Mouse (Mus musculus) heart, adult 8-10 months (tissue): ENCODE results near the gene Tnni3k. TPM values are rescaled to one million over a fixed set of nuclear protein-coding genes. Genes with fewer than 3 reads are reported as not detected.
"Not testable (repeated sequence)": the region's sequence is repeated elsewhere in the genome, so short reads cannot be mapped to it uniquely, and the experiment has no call there.

Source experiments
- DNase-seq: peaks from one replicate; pipeline ENCODE4 v3.0.0; 2022; ENCODE audit warnings: low spot score
- total RNA-seq, 4 experiments: library from RNA; stranded (reverse); gene quantifications; 2 replicates each; pipeline ENCODE4 v1.2.4; 2022

The Tnni3k gene
- total RNA-seq, 4 experiments from 2014 or later: 76.5 to 95.0 (median 90.9) TPM

DNA sequence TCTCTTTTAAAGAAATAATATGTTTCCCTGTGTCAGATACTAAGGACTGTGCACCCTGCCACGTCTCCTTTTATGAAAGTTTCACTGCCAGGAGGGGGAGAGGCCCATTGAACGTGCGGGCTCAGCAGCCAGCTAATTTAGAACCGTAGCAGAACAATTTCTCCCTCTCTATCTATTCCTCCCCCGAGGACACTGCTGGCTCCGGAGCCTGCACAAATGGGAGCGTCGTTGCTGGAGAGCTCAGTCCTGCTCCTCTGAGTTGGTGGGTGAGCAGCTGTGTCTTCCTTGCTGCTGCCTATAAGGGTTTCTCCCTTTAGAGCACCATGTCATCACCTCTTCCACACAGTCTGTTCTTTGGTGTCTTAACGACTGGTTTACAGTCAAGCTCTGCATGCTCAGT is 220.8 kb downstream of the Tnni3k start:
- no peak for DNase-seq

- no peak for DNase-seq
Measured at GRCm38 (mm10) chr3:154825739-154826138, 229.5 kb downstream of the Tnni3k start.

GRCm38 (mm10) chr3:154824713-154825112 is 230.5 kb downstream of the Tnni3k start:
- DNase-seq: no peak

- not testable (repeated sequence) for DNase-seq
Measured at GRCm38 (mm10) chr3:154819684-154820083, 235.5 kb downstream of the Tnni3k start.

DNA sequence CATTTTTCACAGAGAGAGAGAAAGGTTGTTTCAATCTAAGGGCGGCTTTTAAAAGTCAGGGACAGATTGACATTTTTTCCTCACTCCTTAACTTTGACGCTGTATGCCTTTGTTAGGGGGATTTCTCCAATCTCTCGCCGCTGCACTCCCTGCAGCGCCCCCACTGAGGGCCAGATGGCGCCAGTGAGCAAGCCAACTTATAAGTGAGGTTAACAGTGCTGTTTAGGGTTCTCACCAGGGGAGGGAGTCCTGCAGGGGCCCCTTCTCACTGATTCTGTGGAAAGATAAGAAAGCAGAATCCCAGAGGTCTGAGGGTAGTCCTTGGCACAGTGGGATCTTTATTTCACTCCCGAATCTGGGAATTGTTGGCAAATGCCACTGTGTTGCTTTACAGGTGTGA is 237.5 kb downstream of the Tnni3k start:
- peak; percentile 33 for DNase-seq

DNA sequence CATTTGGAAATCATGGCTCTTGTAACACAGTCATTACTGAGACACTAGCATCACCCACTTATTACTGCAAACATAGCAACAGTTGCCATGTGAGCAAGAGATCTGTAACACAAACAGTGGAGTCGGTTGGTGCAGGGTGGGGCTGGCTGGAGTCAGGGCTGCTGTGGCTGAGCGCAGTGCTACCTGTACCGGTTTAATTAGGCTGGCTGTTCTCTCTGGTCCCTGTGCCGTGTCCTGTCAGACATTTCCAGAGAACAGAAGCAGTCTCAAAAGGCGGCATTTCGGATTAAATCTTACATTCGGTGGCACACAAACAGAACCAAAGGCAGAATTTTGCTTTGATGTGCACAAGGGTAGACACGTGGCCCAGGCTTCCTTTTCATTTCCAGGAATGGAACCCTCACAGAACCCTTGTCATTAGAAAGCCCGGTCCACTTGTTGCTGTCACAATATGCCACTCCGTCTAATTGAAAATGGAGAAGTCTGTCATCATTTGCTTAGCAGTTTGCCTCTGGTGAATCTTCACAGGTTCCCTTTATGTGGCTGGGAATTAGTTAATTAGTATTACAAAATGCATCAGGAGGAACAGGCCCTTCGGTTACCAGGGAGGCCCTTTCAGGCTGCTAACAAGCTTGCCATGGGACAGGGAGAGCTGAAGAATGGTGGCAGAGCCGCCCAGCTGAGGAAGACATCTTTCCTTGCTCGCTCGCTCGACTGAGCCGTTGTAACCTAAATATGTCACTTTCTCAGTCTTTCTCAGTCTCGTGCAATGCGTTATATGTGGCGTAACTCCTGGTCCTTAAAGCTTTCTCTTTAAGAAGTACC is 238.2 kb downstream of the Tnni3k start:
- DNase-seq: peak; percentile 35

GRCm38 (mm10) chr3:154816231-154816630 is 239.0 kb downstream of the Tnni3k start:
- no peak for DNase-seq

DNA sequence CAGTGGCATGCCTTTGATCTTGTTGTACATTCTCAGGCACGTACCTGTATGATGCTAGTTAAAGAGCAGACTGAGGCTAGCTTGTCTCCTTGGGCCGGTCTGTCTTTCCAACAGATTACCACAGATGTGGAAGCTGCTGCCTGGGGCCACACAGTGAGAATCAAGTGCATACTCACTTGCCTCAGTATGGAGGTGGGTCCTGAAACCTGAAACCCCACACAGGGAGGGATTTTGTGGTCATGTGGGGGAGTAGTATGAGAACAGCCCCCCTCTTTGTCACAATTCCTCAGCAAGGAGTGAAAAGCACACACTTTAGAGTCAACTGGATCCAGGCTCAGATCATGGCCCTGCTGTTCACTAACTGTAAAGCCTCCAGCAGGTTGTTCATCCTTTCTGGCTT is 239.6 kb downstream of the Tnni3k start:
- no peak for DNase-seq

- no peak for DNase-seq
Measured at GRCm38 (mm10) chr3:154812893-154813292, 242.3 kb downstream of the Tnni3k start.

DNA sequence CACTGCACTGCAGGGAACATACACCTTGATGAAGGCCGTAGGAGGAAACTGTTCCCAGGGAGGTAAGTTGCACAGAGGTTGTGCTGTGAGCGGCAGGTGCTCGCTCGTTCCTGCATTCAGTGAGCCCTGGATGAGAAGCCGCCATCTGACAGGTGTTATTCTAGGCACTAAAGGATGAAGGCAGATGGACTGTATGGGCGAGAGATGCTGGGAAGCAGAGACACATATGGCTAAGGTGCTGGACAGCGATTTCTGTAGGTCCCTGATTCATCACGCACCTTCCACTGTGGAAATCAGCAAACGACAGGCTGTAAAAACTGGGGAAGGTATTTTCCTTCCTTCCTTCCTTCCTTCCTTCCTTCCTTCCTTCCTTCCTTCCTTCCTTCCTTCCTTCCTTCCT is 243.4 kb downstream of the Tnni3k start:
- no peak for DNase-seq

DNA sequence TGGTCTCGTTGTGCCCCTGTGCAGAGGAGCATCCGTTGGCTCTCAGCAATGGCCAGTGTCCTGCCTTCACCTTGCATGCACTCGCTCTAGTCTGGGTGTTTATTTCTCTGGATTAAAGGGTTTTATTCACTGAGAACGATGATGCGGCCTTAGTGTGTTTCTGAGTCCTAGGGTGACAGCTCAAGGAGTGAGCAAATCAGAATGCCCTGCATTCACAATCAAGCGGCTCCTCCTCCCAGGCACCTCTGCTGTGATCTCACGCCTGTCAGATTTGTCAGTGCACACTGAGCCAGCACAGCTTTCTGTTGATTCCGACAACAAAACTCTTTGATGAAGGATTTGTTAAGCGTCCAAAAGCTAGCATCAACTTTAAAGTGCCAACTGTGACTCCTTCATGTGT is 243.9 kb downstream of the Tnni3k start:
- no peak for DNase-seq

- no peak for DNase-seq
Measured at GRCm38 (mm10) chr3:154810273-154810870, 244.8 kb downstream of the Tnni3k start.

GRCm38 (mm10) chr3:154806626-154807025 is 248.6 kb downstream of the Tnni3k start:
- DNase-seq: no peak

- DNase-seq: no peak
Measured at GRCm38 (mm10) chr3:154800888-154801429, 254.2 kb downstream of the Tnni3k start.

DNA sequence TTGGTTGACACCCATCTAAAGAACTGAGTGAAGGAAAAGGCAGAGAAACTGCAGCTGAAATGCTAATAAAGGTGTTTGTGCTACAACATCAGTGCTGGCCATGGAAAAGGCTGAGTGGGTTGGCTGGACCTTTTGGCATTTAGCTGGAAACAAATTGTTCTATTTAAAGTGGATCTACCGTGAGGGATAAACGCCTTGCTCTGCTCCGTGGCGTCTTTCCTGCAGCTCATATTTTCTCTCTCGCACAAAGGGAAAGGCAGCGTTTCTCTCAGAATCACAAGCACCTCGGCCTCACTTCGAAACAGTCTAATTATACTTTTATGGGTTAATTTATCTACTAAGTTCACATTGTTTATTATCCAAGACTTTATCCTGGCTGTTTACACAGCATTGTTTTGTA is 254.8 kb downstream of the Tnni3k start:
- DNase-seq: no peak

DNA sequence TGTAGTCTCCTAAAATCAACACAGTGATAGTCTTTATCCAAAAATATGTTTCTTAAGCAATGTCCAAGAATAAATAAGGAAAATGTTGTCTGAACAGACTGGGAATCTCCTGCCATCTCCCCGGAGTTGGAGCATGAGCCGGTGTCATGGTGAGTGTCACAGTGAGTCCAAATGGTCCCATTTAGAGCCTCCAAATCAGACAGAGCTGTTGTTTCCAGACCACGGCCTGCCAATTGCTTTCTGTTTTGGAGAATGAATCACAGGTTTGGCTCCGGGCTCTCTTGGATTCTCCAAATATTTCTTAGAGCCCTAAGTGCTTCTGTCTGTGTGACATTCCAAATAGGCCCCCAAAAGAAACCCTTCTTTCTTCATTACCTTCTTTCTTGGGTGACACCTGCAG is 256.4 kb downstream of the Tnni3k start:
- no peak for DNase-seq

DNA sequence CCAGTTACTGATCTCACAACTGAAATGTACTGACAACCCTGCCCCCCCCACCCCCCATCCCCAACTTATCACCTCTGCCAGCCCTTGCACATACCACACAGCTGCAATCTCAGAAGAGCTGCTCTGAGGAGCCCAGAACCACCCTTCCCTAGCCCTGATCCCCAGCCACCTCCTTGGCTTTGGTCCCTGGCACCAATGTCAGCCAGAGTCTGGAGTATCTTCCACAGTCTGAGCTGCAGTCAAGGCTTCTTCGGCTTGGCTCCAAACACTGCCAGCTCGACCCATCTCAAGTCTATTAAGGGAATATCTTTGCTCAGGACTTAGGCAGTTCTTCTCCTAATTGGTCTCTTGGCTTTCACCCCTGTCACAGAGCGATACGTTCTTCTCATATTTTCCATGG is 261.6 kb downstream of the Tnni3k start:
- DNase-seq: no peak

DNA sequence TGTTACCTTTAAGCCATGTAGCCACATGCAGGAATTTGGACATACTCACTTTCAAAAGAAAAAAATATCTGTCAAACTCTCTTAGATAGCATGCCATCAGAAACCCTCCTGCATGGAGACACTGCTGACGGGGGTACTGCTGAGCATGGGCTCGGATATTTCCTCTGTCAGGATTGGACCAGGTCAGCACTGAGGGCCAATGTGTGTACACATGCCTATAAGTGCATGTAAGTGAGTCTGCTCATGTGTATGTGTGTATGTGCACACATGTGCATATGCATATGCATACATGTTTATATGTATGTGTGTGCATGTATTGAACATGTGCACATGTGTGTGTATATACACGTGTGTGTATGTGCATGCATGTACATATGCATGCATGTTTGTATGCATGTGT is 267.6 kb downstream of the Tnni3k start:
- DNase-seq: no peak

GRCm38 (mm10) chr3:154786354-154786753 is 268.9 kb downstream of the Tnni3k start:
- DNase-seq: no peak

DNA sequence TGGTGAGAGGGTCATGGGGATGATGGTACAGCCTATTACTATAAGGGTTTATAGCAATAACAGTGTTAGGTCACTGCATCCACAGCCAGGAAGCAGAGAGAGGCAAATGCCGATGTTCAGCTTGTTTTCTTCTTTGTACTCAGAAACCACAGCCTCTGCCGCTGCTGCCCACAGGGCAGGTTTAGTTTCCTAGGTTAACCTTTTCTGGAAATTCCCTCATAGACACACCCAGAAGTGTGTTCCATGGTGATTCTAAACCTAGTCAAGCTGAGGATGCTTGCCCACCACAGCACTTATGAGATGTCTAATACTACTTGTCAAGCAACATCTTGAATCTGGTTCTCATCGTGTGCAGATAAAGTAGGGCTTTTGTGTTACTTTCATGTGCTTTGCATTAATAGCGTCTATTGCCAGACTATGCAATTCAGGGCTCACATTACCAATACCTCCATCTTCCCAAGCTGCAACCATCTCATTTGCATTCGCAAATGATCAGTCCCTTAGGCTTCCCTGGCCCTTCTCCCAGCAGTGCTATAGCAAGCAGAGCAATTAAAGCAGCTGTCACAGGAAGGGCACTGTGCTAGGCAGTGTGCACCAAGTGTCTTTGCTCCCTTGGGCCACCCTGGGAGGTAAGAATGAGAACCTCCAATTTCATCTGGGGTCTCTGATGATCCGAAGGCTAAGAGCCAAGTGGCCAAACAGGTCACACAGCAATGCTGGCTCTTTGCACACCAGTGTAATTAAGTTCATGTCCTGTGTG is 276.2 kb downstream of the Tnni3k start:
- no peak for DNase-seq

GRCm38 (mm10) chr3:154771651-154772050 is 283.6 kb downstream of the Tnni3k start:
- no peak for DNase-seq

DNA sequence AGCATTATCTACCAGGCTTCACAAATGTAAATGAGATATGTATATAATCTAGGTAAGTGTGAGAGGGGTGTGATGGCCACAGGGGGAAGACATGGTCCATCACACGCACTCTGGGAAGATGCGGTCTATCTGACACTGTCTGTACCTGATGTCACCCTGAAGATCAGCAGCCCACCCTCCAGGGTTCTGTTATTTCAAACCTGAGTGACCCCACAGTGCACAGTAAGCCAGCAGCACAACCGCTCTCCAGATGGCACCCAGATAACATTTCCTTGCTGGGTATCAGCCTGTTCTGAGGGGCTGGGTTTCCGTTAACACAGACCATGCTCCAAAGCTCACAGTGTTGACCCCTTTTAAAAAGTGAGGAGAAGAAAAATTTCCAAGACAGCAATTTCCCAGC is 288.9 kb downstream of the Tnni3k start:
- no peak for DNase-seq
